Mouse (Mus musculus): ENCODE data around the gene Khdrbs1. TPM values are rescaled to one million over a fixed set of nuclear protein-coding genes. Genes with fewer than 3 reads are reported as not detected.

The Khdrbs1 gene
- total RNA-seq, 1 experiment from 2014 or later: 122 TPM

Other genes with a start within 250 kb of the Khdrbs1 start
- gene Marcksl1, start 228.7 kb downstream of the Khdrbs1 start, total RNA-seq (2017): 159 and 228 TPM in 2 replicates
- gene Hdac1, start 199.6 kb downstream of the Khdrbs1 start, total RNA-seq (2017): 104 TPM in 2 replicates
- 27.1 and 36.3 TPM in 2 replicates for gene Lck, start 168.7 kb downstream of the Khdrbs1 start, total RNA-seq (2017)
- not detected in 2 replicates for gene Fam167b, start 163.8 kb downstream of the Khdrbs1 start, total RNA-seq (2017)
- 226 and 281 TPM in 2 replicates for gene Eif3i, start 141.7 kb downstream of the Khdrbs1 start, total RNA-seq (2017)
- gene Tmem234, start 141.6 kb downstream of the Khdrbs1 start, total RNA-seq (2017): 86.7 and 91.1 TPM in 2 replicates
- not detected in 2 replicates for gene Dcdc2b, start 128.0 kb downstream of the Khdrbs1 start, total RNA-seq (2017)
- 11.4 and 25.6 TPM in 2 replicates for gene Iqcc, start 123.2 kb downstream of the Khdrbs1 start, total RNA-seq (2017)
- gene Ccdc28b, start 118.4 kb downstream of the Khdrbs1 start, total RNA-seq (2017): 57.7 and 75.9 TPM in 2 replicates
- gene Txlna, start 101.2 kb downstream of the Khdrbs1 start, total RNA-seq (2017): 106 and 169 TPM in 2 replicates
- 16.0 and 22.8 TPM in 2 replicates for gene Kpna6, start 69.5 kb downstream of the Khdrbs1 start, total RNA-seq (2017)
- 6.4 and 8.0 TPM in 2 replicates for gene Tmem39b, start 45.5 kb downstream of the Khdrbs1 start, total RNA-seq (2017)
- 413 and 530 TPM in 2 replicates for gene Ptp4a2, start 68.9 kb upstream of the Khdrbs1 start, total RNA-seq (2017)
- gene Spocd1, start 186.9 kb upstream of the Khdrbs1 start, total RNA-seq (2017): not detected in 2 replicates
- gene Adgrb2, start 242.6 kb upstream of the Khdrbs1 start, total RNA-seq (2017): 0.15 and 0.19 TPM in 2 replicates